ENCODE assay signal across 16 mouse cellular contexts in genomic region chr12:7906831-7907230, GRCm38 (mm10).
"Had no signal": no experiment of that assay in that cellular context is flagged by ENCODE, and none has a peak within 500 bp of the region (broad histone marks: within the 10 kb centered on the region; RNA-seq: fewer than 3 reads in every experiment).

No protein-coding gene starts in this region.

- H3K4me2 ChIP-seq: liver, embryonic 13.5 days; liver, embryonic 15.5 days; midbrain, embryonic 11.5 days; midbrain, embryonic 13.5 days; midbrain, embryonic 15.5 days; neural tube, embryonic 12.5 days; stomach, embryonic 15.5 days had no signal

- H3K4me3 ChIP-seq: liver, embryonic 13.5 days; liver, embryonic 15.5 days; megakaryocyte, embryonic 14.5 days; midbrain, embryonic 13.5 days; midbrain, embryonic 15.5 days; neural tube, embryonic 12.5 days; stomach, embryonic 15.5 days had no signal

- H3K27ac ChIP-seq: liver, embryonic 13.5 days; liver, embryonic 15.5 days; macrophage; midbrain, embryonic 13.5 days; midbrain, embryonic 15.5 days; neural tube, embryonic 12.5 days; stomach, embryonic 15.5 days; stomach, postnatal 0 days had no signal

- ATAC-seq: liver, postnatal 0 days; lung, postnatal 0 days; midbrain, embryonic 13.5 days; midbrain, embryonic 15.5 days had no signal

- H3K9me3 ChIP-seq: liver, embryonic 13.5 days; liver, embryonic 15.5 days; megakaryocyte, embryonic 14.5 days; midbrain, embryonic 13.5 days; midbrain, embryonic 15.5 days; neural tube, embryonic 12.5 days; stomach, embryonic 15.5 days had no signal

- H3K27me3 ChIP-seq: liver, embryonic 13.5 days; liver, embryonic 15.5 days; megakaryocyte, embryonic 14.5 days; midbrain, embryonic 13.5 days; midbrain, embryonic 15.5 days; neural tube, embryonic 12.5 days; stomach, embryonic 15.5 days had no signal

- H3K4me1 ChIP-seq: liver, embryonic 13.5 days; liver, embryonic 15.5 days; megakaryocyte, embryonic 14.5 days; midbrain, embryonic 13.5 days; midbrain, embryonic 15.5 days; neural tube, embryonic 12.5 days; stomach, embryonic 15.5 days had no signal

- DNase-seq: liver, embryonic 13.5 days; liver, postnatal 0 days; lung, postnatal 36 days; right cerebral cortex, postnatal 14 days; thymus, postnatal 14 days; thymus, postnatal 36 days had no signal

- H3K36me3 ChIP-seq: liver, embryonic 13.5 days; liver, embryonic 15.5 days; midbrain, embryonic 13.5 days; midbrain, embryonic 15.5 days; neural tube, embryonic 12.5 days; stomach, embryonic 15.5 days had no signal

- H3K9ac ChIP-seq: liver, embryonic 13.5 days; liver, embryonic 15.5 days; liver, postnatal 0 days; midbrain, embryonic 13.5 days; midbrain, embryonic 15.5 days; neural tube, embryonic 12.5 days; stomach, embryonic 15.5 days had no signal
